Mouse (Mus musculus): ENCODE results near the gene E330034G19Rik. TPM values are rescaled to one million over a fixed set of nuclear protein-coding genes. Genes with fewer than 3 reads are reported as not detected.

The E330034G19Rik gene
- total and polyA plus RNA-seq, 3 experiments, result not detected

DNA sequence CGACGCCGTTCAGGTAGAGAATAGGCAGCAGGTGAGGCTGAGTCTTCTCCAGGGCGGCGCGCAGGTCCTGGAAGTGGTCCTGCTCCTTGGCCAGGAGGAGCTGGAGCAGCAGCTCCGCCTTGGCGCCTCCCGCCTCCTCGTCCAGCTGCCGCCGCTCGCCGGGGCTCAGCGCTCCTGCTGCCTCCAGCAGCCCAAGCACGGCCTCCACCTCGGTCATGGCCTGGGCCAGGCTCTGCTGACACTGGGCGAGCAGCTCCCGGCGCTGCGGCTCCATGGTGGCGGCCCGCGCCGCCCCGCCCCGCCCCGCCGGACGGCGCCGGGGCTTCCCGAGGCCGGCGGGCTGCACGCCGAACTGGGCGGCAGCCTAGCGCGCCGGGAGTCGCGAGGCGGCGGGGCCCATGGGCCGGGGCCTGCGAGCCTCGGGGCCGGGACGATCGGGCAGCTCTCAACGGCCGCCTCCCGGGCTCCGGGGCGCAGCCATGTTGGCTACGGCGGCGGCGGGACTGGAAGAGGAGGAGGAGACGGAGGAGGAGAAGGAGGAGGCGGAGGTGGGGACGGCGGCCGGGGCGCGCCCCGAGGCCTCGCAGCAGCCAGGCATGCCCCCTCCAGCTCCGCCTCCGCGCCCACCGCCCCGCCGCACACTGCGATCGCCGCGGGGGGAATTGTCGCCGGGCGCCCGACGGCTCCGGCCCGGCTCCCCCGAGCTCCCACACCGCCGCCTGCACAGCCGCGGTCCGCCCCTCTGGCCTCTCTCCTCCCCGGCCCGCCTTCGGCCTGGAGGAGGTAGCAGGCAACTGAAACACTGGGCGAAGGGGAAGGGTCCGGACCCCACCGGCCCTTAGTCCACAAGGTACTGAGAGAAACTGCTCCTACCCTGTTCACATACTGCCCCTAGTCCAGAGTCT lies 47.6 kb upstream of the E330034G19Rik start, which contains the start of gene Dlg5:
Gene Dlg5 (minus strand): TSS at position 744 of the 905 bp plus-strand sequence.
- H3K4me1 ChIP-seq (ENCODE audit: control insufficient read depth in 1 of 2, insufficient read depth in 2 of 2, low read length in 2 of 2), result no peaks in the 10 kb centered on the region
- no peak for TF ChIP-seq TAL1 (IDR thresholded peaks at IDR 0.05; ENCODE audit: low read length)
- TF ChIP-seq GABPA (IDR thresholded peaks at IDR 0.05; ENCODE audit: low read depth, low read length), result no peak
- no peaks in the 10 kb centered on the region for H3K79me2 ChIP-seq (ENCODE audit: control insufficient read depth, insufficient read depth, low read length, poor library complexity)
- H3K36me3 ChIP-seq (ENCODE audit: control insufficient read depth in 1 of 2, insufficient read depth in 2 of 2, low read length in 2 of 2), result no peaks in the 10 kb centered on the region
- H3K27ac ChIP-seq (ENCODE audit: control insufficient read depth, low read depth, low read length), result no peak within 1 kb of the TSS
- DNase-seq (ENCODE audit: low read depth, low spot score), result no peak
- H3K9me3 ChIP-seq (replicated peaks; ENCODE audit: insufficient read depth, low read length), result no peaks in the 10 kb centered on the region
- no peaks in the 10 kb centered on the region for H3K27me3 ChIP-seq (ENCODE audit: control insufficient read depth in 1 of 2, insufficient read depth in 2 of 2, low read length in 2 of 2)
- no peak within 1 kb of the TSS for H3K4me3 ChIP-seq (ENCODE audit: control insufficient read depth in 1 of 2, insufficient read depth in 1 of 2, low read depth in 2 of 2, low read length in 2 of 2)
- H3K9ac ChIP-seq (ENCODE audit: control insufficient read depth, low read depth, low read length, poor library complexity, severe bottlenecking), result no peak within 1 kb of the TSS

DNA sequence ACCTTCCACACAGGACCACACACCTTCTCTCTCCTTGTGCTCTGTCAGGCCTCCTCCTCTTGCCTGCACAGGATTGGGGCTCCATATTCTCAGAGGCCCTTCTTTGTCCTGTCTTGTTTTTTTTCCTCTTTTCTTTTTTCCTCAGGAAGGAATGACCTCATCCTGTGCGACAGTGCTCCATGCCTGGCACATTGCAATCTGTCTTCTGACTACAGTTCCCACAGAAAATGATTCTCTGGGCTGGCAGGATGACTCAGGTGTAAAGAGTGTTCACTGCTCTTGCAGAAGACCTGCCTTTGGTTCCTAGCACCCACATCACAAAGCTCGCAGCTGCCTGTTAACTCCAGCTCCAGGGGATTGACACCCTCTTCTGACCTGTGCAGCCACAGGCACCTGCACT lies 43.1 kb upstream of the E330034G19Rik start:
- Histone ChIP-seq H3K4me3 (ENCODE audit: control insufficient read depth in 1 of 2, insufficient read depth in 1 of 2, low read depth in 2 of 2, low read length in 2 of 2) (no peak overlapping the region), H3K9me3 (replicated peaks; ENCODE audit: insufficient read depth, low read length) (no peaks in the 10 kb centered on the region), H3K9ac (ENCODE audit: control insufficient read depth, low read depth, low read length, poor library complexity, severe bottlenecking) (no peak overlapping the region), H3K27me3 (ENCODE audit: control insufficient read depth in 1 of 2, insufficient read depth in 2 of 2, low read length in 2 of 2) (no peaks in the 10 kb centered on the region), H3K4me1 (ENCODE audit: control insufficient read depth in 1 of 2, insufficient read depth in 2 of 2, low read length in 2 of 2) (no peaks in the 10 kb centered on the region), H3K27ac (ENCODE audit: control insufficient read depth, low read depth, low read length) (no peak overlapping the region), H3K36me3 (ENCODE audit: control insufficient read depth in 1 of 2, insufficient read depth in 2 of 2, low read length in 2 of 2) (no peaks in the 10 kb centered on the region), H3K79me2 (ENCODE audit: control insufficient read depth, insufficient read depth, low read length, poor library complexity) (no peaks in the 10 kb centered on the region)
- DNase-seq (ENCODE audit: low read depth, low spot score), result no peak
- TF ChIP-seq SMC3 (IDR thresholded peaks at IDR 0.05; ENCODE audit: low read depth, low read length) (no peak), ZMIZ1 (IDR thresholded peaks at IDR 0.05; ENCODE audit: low read depth, low read length) (no peak), MXI1 (IDR thresholded peaks at IDR 0.05; ENCODE audit: low read depth, low read length) (no peak), NRF1 (IDR thresholded peaks at IDR 0.05; ENCODE audit: insufficient read depth, low read depth, low read length, poor library complexity, severe bottlenecking) (no peak), CHD1 (IDR thresholded peaks at IDR 0.05; ENCODE audit: low read depth, low read length) (no peak), POLR2AphosphoS2 (IDR thresholded peaks at IDR 0.05; ENCODE audit: low read length) (no peak), ELF1 (IDR thresholded peaks at IDR 0.05; ENCODE audit: low read depth, low read length) (no peak), GATA1 (IDR thresholded peaks at IDR 0.05; ENCODE audit: low read depth, low read length) (no peak), ZKSCAN1 (IDR thresholded peaks at IDR 0.05; ENCODE audit: low read depth, low read length) (no peak)

DNA sequence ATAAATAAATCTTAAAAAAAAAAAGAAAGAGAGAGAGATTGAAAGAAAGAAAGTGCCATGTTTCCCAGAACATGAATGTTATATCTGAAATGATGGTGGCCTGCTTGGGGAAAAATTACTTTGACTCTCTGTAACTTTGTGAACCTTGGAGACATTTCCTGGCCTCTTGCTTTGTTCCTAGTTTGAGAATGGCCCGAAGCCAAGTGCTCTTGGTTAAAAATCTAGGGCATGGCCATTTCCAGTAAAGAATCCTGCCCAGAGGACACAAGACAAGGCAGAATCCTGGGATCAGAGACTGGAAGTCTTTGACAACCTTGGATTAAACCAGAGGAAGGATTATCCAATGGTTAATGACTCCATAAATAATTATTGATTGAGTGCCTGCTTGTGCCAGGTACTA lies 41.7 kb upstream of the E330034G19Rik start:
- H3K27ac ChIP-seq (ENCODE audit: control insufficient read depth, low read depth, low read length), result no peak overlapping the region
- TF ChIP-seq TBP (IDR thresholded peaks at IDR 0.05; ENCODE audit: low read depth, low read length), result no peak
- TF ChIP-seq HCFC1 (IDR thresholded peaks at IDR 0.05; ENCODE audit: low read depth, low read length), result no peak
- no peak for TF ChIP-seq MYC (IDR thresholded peaks at IDR 0.05; ENCODE audit: low read depth, low read length)
- no peak for TF ChIP-seq NRF1 (IDR thresholded peaks at IDR 0.05; ENCODE audit: insufficient read depth, low read depth, low read length, poor library complexity, severe bottlenecking)
- no peaks in the 10 kb centered on the region for H3K9me3 ChIP-seq (replicated peaks; ENCODE audit: insufficient read depth, low read length)
- H3K4me3 ChIP-seq (ENCODE audit: control insufficient read depth in 1 of 2, insufficient read depth in 1 of 2, low read depth in 2 of 2, low read length in 2 of 2), result no peak overlapping the region
- H3K36me3 ChIP-seq (ENCODE audit: control insufficient read depth in 1 of 2, insufficient read depth in 2 of 2, low read length in 2 of 2), result no peaks in the 10 kb centered on the region
- H3K79me2 ChIP-seq (ENCODE audit: control insufficient read depth, insufficient read depth, low read length, poor library complexity), result no peaks in the 10 kb centered on the region
- H3K4me1 ChIP-seq (ENCODE audit: control insufficient read depth in 1 of 2, insufficient read depth in 2 of 2, low read length in 2 of 2), result no peaks in the 10 kb centered on the region
- H3K27me3 ChIP-seq (ENCODE audit: control insufficient read depth in 1 of 2, insufficient read depth in 2 of 2, low read length in 2 of 2), result no peaks in the 10 kb centered on the region
- no peak overlapping the region for H3K9ac ChIP-seq (ENCODE audit: control insufficient read depth, low read depth, low read length, poor library complexity, severe bottlenecking)
- DNase-seq (ENCODE audit: low read depth, low spot score), result no peak
